Mouse (Mus musculus): ENCODE data around the gene Asb2. TPM values are rescaled to one million over a fixed set of nuclear protein-coding genes. Genes with fewer than 3 reads are reported as not detected.

Gene Asb2
- total RNA-seq, 2 experiments from 2014 or later = 1.8 to 2.6 TPM

DNA sequence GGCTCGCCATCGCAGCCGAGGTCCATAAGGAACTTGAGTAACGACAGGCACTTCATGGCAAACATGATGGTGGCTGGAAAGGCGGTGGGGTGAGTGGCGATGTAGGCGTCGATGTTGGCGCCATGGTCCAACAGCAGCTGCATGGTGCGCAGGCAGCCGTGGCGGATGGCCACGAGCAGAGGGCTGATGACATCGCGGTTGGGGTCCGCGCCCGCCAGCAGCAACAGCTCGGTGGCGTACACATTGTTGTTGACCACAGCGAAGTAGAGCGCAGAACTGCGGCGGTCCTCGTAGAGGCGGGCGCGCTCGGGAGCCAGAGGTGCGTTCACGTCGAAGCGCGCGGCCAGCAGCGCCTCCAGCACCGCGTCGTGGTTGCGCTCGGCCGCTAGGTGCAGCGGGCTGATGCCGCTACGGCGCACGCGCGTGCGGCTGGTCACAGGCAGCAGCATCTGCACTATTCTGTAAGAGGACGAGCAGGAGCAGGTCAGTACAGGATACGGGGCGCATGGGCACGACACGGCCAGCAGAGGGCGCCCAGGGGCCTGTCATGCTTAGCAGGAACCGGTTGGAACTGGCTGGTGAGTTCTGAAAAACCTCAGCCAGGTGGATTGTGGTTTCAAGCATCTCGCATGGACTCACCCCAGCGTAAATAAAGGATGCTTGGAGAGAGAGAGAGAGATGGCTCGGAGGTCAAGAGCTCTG, 30.5 kb downstream of the Asb2 start:
- DNase-seq (ENCODE audit: low spot score in 2 of 2) = peak; percentile 90 to 92

- DNase-seq (ENCODE audit: low spot score in 2 of 2) = peak; percentile 58 to 62
Measured at GRCm38 (mm10) chr12:103322801-103323200, 33.0 kb downstream of the Asb2 start.

DNA sequence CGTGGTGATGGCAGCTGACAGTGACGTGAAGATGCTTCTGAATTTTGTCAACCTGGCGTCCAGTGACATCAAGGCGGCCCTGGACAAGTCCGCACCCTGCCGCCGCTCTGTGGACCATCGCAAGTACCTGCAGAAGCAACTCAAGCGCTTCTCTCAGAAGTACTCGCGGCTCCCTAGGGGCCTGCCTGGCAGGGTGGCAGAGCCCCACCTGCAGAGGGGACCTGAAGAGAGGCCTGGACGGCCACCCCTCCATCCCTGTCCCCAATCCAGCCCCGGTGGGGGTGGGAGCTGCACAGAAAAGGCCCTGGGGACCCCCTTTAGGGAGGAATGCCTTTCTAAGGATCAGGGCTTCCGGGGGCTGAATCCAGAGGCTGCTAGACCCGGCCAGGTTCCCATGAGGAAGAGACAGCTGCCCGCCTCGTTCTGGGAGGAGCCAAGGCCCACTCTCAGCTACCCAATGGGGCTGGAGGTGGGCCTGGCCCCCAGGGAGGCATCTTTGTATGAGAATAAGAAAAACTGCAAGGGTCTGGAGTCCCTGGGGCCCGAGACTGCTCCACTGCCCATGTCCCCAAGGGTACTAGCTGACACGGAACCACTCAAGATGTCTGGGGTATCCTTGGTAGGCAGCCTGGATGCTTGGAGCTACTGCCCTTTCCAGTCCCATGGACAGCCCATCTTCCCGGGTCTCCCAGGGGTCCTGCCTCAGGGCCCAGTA, 39.8 kb downstream of the Asb2 start:
- no peak for DNase-seq (ENCODE audit: low spot score in 2 of 2)

DNA sequence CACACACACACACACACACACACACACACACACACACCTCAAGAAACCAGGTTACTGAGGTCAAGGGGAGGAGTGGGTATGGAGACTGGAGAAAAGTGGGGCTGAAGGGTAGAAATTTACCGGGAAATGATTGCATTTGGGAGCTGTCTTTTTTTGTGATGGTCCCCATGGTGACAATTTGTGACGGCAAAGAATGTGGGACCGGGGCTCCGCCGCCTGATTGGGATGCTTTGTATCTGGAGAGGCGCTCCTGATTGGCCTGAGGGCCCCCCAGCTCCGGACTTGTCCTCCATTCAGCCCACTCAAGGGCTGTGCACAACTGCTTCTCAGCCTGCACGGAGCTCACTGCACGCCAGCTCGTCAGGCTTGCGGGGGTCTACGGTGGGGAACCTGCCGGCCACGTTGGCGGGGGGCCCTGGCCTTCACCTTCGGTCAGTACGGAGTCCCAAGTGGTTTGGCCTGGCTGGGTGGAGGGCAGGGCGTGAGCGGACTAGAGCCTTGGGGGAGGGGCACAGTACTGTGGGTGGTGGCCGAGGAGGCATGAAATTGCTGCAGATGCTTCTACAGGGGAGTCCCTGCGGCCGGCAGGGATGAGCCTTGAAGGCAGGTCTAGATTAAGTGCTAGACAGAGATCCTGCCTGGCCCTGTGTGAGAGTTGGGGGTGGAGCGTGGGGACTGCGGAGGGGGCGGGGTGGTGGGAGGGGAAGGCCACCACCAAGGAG, 41.0 kb downstream of the Asb2 start:
- DNase-seq (ENCODE audit: low spot score in 2 of 2) = peak; percentile 52 to 62

GRCm38 (mm10) chr12:103313871-103314639, 41.7 kb downstream of the Asb2 start:
- peak; percentile 63 to 75 for DNase-seq (ENCODE audit: low spot score in 2 of 2)

- no peak for DNase-seq (ENCODE audit: low spot score in 2 of 2)
Measured at GRCm38 (mm10) chr12:103313274-103313673, 42.5 kb downstream of the Asb2 start.

DNA sequence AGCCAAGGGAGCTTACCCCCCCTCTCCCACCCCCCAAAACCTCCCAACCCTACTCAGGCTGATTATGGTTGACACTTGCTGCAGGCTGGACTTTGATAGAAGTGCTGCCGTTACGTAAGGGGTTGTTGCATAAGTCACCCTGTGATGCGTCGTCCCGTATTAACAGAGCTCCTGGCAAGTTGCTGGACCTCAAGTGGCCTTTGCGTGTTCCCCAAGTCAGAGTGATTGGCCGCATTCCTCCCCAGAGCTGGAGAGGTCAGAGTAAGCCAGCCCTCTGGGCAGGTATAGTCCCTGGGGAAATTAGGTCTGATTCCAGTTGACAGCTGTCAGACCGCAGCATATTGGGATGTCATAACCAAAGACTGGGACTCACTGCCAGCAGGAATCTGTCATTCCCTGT, 43.9 kb downstream of the Asb2 start:
- DNase-seq (ENCODE audit: low spot score in 2 of 2) = no peak

GRCm38 (mm10) chr12:103310744-103311267, 45.0 kb downstream of the Asb2 start, which contains the start of gene Fam181a:
Gene Fam181a, plus strand, starts transcription at chr12:103310975.
- DNase-seq (ENCODE audit: low spot score in 2 of 2) = no peak

DNA sequence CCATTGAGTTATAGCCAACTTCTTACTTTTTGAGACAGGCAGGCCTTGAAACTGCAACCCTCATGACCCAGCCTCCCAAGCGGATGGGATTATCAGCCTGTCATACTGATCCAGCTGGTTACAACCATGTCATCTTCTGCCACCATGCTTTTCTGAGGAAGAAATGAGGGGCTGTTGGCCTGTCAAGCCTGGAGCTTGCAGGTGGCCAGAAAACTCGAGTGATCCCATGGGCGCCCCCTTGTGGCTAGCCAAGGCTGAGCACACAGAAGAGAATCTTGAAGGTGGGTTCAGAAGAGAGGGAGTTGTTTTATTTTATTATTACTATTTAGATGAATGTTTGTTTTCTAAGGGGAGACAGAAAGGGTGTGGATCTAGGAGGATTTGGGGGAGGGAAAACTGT, 49.1 kb downstream of the Asb2 start:
- DNase-seq (ENCODE audit: low spot score in 2 of 2) = peak; percentile 66 to 70

GRCm38 (mm10) chr12:103306224-103306623, 49.6 kb downstream of the Asb2 start:
- peak in 1 of 2 experiments; percentile 49 for DNase-seq (ENCODE audit: low spot score in 2 of 2)

DNA sequence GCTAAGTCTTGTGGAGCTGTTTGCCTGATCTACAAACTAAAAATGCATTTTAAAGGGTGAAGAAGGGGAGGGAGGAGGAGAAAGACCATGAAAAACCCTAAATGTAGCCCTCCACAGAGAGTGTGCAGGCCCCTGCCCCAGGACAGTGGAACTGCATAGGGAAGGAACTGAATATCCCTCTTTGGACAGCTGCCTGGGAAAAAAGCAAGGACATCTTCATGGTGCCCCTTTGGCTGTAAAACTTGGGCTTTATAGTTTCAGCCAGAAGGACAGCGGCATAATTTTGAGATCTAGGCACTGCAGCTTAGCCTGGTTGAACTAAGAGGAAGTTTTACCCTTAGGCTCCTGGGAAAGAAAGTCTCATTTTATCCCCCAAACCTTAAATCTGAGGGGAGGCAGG, 52.8 kb downstream of the Asb2 start:
- DNase-seq (ENCODE audit: low spot score in 2 of 2) = no peak

DNA sequence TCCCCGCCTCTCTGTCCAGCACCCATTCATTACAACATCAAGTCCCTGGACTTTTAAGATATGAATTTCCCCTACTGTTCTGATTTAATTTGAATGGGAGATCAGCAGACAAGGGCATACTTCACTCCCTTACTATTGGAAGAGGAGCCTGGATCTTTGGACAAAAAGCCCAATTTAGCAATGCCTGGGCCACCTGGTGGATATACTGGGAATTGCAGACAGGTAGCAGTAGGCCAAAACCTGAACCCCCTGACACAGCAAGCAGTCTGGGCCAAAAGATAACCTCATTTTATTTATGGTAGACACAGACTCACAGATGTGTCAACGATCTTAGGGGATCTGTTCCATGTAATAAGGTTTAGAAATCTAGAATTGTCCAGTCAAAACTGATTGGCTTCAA, 54.2 kb downstream of the Asb2 start:
- DNase-seq (ENCODE audit: low spot score in 2 of 2) = peak; percentile 71 to 78

- DNase-seq (ENCODE audit: low spot score in 2 of 2) = no peak
Measured at GRCm38 (mm10) chr12:103300493-103300892, 55.3 kb downstream of the Asb2 start.

- no peak for DNase-seq (ENCODE audit: low spot score in 2 of 2)
Measured at GRCm38 (mm10) chr12:103296292-103296691, 59.5 kb downstream of the Asb2 start.

GRCm38 (mm10) chr12:103292366-103292765, 63.4 kb downstream of the Asb2 start:
- no peak for DNase-seq (ENCODE audit: low spot score in 2 of 2)

GRCm38 (mm10) chr12:103287276-103287675, 68.5 kb downstream of the Asb2 start:
- DNase-seq (ENCODE audit: low spot score in 2 of 2) = no peak

DNA sequence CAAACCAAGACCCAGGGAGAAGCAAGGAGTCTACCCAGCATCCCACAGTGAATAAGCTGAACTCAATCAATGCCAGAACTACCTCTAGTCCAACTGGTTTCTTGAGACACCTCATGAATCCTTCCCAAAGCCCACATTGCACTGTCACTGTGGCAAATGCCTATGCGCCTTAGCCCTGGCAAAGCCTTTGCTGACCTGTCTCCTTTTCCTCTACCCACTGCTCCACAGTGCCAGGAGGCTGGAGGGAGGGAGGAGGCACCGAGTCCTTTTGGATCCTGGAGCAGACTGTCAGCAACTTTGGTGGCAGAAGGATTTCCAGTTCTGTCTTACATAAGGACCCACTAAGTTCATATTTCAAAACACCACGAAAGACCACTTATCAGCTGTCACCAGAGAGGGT, 72.4 kb downstream of the Asb2 start:
- DNase-seq (ENCODE audit: low spot score in 2 of 2) = no peak

DNA sequence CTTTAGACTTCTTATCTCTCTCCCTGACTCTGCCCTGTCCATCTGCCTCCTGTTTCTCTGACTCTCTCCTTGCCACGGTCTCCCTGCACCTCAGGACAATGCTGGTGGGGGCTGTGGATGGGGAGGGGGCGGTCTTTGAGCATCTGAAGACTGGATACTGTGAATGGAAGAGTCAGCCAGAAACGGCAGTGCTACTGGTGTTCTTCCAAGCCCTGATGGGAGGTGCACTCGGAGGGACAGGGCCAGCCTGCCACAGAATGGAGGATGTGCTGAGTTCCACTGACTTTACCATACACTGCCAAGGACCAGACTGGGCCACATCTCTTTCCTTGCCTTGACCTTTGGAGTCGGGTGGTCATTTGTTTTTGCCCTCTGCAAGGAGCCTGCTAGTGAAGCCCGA, 72.9 kb downstream of the Asb2 start:
- DNase-seq (ENCODE audit: low spot score in 2 of 2) = no peak

DNA sequence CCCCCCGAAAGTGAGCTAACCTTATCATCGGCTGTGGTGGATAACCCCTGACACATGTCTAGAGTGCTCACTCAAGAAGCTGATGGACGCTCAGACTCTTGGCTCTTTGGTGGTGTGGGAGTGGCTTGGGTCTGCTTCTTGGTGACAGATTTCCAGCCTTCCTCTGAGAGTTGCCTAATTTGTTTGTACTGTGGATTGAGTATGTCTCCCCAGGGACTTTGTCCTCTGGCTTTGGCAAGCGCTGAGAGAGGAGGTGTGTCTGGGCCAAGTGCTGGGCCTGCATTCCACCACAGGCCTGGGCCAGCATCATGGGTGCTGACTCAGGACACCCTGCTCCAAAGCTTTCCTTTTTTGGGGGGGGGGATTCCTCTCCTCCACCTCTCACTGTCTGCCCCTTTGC, 73.9 kb downstream of the Asb2 start:
- no peak for DNase-seq (ENCODE audit: low spot score in 2 of 2)

- DNase-seq (ENCODE audit: low spot score in 2 of 2) = no peak
Measured at GRCm38 (mm10) chr12:103281491-103281890, 74.3 kb downstream of the Asb2 start.

DNA sequence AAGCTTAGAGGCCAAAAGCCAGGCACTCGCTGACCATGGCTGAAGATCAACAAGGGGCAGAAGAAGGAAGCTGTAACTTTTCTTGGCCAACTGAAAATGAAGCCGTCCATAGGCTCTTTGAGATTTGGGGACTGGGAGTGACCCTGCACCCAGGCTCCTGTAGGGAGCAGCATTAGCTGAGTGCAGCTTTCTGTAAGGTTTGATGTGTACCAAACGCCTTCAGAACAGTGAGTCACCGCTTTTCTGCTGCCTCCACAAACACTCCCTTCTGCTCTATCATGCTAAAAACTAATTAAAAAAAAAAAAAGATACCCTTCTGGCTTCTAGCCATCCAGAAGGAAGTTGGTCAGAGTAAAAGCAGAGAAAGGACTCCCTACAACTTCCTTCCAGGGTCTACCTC, 79.4 kb downstream of the Asb2 start:
- DNase-seq (ENCODE audit: low spot score in 2 of 2) = peak in 1 of 2 experiments; percentile 18

Data from layer of hippocampus, postnatal 10 days (tissue).